Mouse (Mus musculus) mouse trophoblast stem cell (cell line): ENCODE results near the gene Gm20388.
"Not testable (repeated sequence)": the region's sequence is repeated elsewhere in the genome, so short reads cannot be mapped to it uniquely, and the experiment has no call there.

Experiments used
- in situ Hi-C, 2 experiments: fragments of 300-500 bp; cut with MseI, MboI; formaldehyde crosslinking; loops; 2 replicates in 1 of 2; 3 replicates in 1 of 2; pipeline ENCODE4 v1.15.1; 2025

Gm20388 gene

DNA sequence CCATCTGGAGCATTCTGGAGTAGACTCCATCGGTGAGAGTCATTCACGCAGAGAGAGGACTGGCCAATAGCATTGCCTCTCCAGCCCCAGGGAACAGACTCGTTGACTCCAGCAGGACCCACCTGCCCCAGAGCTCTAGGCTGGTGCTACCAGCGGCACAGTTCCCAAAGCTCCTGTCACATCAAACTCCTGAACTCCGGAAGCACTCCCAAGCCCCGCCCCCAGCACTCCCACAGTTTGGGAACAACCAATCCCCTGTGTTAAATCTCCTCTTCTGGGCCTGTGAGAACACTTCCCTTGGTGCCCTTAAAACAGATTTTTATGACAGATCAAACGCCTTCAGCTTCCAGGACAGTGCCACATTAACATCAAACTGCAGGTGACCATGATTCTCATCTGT, 1532.7 kb downstream of the Gm20388 start:
- in situ Hi-C loops: no loop called here

DNA sequence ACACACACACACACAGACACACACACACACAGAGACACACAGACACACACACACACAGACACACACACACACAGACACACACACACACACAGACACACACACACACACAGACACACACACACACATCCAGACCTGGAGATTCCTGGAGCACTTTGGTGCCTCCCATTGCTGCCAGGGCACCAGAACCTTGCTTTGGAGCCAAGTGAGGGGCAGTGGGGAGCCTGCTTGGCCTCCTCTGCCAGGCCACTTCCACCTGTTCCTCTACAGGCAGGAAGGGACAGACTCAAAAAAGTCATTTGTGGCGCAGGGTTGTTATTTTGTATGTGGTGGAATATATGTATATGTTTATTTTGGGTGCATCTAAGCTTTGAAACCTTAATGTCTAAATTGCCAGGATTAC, 1533.9 kb downstream of the Gm20388 start:
- in situ Hi-C loops: not testable (repeated sequence)

DNA sequence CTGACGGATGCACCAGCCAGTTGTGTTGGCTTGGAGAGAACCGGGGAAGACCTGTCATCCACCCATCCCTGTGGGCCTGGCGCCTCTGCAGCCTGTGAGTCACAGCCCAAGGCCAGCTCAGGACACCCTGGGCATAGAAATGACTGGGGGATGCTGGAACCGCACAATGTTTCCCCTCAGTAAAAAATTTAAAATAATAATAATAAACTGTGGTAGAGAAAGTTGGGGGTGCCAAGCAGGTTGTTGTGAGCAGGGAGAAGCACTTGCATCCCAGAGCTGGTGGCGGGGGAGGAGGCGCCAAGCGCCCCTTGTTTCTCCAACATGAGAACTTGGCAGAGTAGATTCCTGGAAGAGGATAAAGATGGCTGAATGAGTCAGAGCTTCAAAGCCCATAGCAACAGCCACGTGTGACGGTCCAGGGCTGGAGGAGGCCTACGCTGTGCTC, 1534.4 kb downstream of the Gm20388 start:
- in situ Hi-C loops: no loop called here

DNA sequence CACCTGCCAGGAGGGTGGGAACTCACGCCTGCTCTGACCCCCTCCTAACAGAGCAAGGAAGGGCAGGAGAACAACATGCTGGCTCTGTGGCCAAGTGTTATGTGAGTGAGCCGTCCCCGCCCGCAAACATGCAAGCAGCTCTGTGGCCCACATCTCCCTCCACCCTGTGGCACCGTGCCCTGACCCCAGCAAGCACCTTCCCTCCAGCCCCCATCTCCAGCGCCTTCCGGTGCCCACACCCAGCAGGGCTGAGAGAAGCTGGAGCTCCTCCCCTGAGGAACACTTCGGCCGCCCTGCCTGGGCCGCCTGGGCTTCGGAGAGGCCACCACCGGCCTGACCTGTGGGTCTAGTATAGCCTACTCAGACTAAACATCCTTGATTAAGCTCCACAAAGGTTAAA, 1535.5 kb downstream of the Gm20388 start:
- in situ Hi-C loops: no loop called here

DNA sequence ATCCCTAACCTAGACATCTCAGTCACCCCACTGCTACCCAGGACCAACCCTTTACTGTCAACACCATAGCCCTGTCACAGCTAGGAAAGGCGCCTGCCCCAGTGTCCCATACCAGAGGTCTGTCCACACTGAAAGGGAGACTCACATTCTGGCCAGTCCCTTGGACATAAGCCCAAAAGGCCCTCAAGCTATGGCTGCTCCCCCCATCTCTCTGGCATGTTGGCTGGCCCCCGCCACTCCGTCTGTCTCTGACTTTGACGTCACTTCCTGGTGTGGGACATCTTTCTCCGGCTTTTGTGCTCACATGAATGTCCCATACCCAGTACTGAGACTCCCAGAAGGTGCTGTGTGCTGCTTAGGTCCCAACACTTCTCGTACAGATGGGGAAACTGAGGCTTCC, 1536.2 kb downstream of the Gm20388 start:
- in situ Hi-C loops: no loop called here

DNA sequence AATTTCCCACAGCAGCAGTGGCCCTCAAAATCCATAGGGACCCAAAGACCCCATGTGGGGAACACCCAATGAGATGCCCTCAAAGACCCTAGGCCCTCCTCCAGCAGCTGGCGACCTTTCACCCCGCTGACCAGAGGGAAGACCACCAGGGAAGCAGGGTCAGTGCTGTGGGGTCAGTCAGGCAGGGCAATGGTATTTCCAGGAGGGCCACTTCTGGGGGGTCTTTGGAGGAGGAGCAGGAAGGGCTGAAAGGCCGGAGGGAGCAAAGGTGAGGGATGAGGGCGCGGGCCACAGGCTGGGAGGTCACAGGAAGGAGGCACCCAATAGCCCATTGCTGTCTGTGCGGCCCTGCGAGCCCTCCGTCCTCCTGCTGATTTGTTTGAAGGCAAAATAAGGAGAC, 1539.6 kb downstream of the Gm20388 start:
- in situ Hi-C loops: no loop called here

DNA sequence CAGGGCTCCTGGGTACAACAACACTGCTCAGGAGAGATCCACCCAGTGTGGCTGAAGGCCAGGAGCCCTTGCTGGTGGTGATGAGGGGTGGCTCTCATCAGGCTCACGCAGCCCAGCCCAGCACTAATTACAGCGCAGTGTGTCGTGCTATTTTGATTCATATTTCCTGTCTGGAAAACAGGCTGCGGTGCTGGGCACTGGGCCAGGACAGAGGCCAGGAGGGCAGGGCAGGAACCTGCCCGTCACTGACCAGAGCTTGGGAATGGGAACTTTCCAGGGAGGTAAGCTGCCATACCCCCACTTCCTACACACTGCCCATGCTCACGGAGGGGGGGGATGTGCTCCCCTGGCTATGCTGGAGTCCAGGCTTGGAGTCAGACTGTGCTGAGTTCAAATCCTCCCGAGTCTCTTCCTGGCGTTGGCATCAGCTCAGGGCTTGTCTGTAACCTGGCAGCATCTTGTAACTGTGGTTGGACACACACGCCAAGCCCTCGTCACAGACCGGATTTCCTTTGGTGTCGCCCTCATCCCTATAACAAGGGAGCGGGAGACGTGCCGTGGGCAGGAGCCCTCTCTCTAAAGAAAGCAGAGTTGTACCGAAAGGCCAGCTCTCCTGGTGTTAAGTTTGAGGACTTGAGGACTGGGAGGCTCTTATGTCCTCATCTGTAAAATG, 1540.9 kb downstream of the Gm20388 start:
- in situ Hi-C loops: no loop called here

DNA sequence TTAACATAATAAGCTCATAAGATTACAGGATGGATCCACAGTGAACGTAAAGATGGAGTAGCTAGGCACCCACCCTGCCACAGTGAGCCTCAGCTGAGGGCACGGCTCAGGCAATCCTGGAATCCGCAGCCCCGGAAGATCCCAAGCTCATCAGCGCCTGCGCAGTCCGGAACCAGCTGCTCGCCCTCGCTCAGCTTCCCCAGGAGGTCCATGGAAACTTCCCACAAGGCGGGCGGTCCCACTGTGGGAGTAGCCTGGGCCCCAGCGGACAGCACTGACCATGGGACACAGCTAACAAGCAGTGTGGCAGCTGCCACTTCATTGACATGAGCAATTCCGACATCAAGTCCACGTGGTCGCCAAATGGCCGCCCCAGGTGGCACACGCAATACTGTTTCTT, 1544.1 kb downstream of the Gm20388 start:
- in situ Hi-C loops: no loop called here

DNA sequence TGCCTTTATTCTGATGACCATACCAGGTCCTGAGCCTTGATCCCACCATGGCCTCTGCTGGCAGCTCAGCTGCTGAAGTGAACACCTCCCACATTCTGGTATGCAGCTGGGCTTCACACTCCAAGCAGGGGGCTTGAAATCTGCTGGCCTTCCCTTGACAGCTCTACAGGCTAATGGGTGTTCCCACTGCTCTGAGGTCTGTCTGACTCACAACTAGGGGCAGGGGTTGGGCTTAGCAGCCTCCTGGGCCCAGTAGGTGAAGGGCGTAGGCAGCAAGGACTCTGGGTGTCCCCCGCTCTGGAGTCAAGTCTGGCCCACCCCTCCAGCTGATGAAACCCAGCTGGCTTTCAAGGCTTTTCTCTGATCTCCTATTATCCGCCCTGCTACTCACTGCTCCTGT, 1550.6 kb downstream of the Gm20388 start:
- in situ Hi-C loops: no loop called here

DNA sequence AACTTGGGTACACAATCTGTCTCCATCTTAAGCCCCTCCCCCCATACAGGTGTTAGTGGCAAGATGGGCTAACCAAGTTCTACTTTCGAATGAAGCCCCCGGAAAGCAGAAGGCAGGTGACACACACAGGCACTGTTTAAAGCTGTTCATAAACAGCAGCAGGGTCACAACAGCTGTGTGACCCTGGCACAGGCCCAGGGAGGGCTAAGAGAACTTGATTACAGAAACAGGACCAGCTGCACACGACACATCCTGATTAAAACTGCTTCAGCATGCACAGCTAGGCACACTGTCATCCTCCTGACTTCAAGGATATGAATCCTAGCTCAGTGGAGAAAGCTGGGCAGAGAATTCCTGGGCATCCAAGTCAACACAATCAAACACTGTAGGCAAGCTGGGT, 1551.5 kb downstream of the Gm20388 start:
- in situ Hi-C loops: no loop called here

DNA sequence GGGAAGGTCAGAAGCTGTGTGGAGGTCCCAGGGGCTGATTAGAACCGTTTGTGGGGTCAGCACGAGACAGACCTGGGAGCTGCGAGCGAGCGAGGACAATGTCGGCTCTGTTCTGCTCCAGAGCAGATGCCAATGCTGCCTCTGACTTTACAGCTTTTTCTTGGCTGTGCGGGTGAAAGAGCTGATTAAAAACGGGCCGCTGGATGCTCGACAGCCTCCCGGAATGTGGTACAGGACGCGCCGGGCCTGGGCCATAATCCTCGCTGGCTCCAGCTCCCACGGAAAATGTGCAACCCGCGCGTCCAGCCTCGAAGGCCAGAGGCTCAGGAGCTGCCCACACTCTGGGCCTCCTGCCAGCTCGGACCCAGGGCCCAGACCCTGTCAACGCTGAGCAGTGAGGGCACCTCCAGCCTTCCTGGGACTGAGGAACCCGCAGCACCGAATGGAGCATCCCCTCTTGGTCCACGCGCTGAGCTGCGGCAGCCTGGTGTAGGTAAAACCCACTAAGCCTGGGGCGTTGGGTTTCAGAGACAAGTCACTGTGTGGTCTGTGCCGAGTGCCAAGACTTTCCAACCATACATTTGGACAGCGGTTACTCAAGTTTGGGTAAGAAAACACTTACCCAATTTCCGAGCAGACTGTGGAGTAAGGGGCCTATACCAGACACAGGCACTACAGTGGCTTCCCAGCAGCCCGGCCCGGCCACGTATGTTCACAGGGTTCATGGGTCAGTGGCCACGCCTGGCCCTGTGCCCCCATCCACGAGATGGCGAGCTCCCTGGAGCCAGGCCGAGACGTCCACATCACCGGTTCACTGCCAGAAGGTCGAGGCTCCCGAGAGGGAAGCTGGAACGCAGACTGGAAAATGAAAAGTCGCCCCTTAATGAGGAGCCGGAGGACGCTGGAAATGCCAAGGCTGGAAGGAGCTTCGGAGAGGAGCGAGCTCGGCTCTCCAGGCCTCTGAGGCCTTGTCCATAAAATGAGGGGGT, 1557.7 kb downstream of the Gm20388 start:
- in situ Hi-C loops: no loop called here

DNA sequence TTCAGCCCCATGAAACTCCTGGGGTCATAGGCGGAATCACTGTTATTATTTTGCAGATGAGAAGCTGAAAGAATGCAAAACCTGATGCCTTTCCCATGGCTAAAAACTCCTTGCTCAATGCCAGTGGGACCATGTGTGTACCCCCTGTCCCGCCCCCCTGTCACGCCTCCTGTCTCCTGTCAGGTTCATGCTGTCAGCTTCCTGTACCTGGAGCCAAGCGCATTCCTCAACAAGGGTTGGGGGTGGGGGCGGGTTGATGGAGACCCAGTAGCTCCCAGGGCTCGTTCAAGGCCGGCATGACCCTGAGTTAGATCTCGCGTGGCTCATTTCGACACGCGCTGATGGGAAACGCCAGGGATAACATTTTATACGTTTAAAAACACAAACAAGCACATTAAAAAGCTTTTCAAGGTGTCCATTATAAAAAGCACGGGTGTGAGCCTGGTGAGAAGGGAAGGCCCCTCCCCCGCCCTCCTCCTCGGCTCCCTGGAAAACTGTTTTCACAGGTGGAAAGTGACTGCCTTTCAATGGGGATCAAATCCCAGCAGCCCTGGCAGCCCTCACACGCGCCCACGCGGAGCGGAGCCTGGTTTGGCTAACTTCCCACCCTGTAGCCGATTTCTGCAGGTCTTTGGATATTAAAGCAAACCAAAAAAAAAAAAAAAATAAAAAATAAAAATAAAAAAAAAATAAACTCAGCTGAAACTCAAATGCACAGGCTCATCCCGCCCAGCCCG, 1563.7 kb downstream of the Gm20388 start:
- in situ Hi-C loops: no loop called here

DNA sequence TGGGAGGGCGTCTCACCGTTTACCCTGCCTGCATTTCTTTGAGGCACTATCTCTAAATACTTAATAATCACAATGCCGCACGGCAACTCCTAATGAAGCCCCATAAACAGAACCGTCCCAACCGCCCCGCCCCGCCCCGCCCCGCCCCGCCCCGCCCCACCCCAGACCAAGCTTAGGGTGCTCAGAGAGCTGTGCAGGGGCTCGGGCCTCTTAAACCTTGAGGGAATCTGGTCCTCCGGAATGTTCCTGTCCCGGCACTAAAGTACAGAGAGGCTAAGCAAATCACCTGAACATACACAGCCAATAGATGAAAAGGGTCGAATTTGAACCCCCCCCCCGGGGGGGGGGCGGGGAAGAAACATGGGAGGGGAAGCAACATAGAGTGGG, 1564.2 kb downstream of the Gm20388 start:
- in situ Hi-C loops: no loop called here

DNA sequence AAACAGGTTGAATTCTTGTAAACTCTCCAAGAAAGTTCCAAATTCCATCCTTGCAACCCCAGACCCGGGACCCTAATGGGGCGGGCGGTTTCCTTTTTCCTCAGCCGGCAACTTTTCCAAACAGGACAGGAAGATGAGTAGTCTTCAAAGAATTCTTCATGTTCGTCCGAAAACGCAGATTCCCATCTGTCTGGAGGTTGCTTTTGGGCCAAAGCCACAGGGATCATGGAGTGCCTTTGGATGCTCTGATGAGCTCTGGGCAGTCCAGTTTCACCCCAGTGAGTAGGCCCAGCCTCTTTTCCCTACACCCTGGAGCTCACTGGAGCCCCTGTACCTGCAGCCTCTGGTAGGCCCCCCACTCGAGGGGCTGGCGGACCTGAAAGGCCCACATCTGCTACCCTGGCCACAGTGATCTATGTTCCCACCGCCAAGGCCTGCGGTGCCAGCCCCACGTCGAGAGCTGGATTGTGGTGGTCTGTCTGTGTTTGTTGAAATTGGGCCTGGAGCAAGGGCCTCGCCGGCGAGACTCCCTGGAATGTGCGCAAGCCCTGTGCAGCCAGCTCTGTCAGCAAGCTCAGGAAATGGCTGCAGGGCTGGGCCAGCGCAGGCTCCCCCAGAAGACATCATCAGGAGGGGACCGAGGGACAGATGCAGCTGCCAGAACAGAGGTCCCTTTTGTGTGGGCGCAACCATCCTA, 1567.4 kb downstream of the Gm20388 start:
- in situ Hi-C loops: no loop called here

DNA sequence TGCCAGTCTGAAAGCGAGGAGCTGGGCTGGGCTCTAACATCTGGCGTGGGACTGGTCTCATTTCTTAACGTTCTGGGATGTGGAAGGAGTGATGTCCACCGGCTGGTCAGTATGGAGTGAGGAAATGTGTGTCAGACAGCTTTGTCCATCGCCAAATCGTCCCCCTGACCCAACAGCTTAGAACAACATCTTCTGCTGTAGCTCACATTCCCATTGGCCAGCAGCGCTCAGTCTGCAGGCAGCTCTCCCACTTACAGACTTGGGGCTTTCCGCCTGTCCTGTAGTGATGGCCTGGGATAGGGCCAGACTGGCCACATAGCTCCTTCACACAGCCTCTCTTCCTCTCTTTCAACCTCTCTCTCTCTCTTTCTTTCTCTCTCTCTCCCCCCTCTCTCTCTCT, 1568.5 kb downstream of the Gm20388 start:
- in situ Hi-C loops: no loop called here

DNA sequence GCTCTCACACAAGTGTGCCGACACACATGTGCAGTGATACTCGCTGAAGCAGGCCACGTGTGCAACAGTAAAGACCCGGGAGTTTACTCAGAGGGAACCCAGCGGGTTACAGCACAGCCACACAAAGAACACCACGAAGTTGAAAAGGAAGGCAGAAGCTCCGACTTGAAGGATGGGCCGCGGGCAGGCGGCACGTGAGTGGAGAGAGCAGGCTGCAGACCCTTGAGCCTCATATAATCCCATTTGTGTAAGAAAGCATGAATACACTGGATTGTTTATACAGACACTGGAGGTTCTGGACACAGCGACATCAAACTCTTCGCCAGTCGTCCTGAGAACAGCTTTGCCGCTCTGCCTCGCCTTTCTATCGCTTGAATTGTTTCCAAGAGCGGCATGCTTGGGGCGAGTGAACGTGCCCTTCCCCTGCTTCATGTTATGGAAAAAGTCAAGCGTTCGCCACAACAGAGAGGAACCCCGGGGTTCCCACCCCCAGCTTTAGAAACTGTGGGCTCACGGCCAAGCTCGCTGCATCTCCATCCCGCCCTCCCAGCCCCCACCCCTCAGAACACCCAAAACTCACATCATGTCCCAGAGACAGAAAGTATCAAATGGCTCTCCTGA, 1569.9 kb downstream of the Gm20388 start:
- in situ Hi-C loops: no loop called here

DNA sequence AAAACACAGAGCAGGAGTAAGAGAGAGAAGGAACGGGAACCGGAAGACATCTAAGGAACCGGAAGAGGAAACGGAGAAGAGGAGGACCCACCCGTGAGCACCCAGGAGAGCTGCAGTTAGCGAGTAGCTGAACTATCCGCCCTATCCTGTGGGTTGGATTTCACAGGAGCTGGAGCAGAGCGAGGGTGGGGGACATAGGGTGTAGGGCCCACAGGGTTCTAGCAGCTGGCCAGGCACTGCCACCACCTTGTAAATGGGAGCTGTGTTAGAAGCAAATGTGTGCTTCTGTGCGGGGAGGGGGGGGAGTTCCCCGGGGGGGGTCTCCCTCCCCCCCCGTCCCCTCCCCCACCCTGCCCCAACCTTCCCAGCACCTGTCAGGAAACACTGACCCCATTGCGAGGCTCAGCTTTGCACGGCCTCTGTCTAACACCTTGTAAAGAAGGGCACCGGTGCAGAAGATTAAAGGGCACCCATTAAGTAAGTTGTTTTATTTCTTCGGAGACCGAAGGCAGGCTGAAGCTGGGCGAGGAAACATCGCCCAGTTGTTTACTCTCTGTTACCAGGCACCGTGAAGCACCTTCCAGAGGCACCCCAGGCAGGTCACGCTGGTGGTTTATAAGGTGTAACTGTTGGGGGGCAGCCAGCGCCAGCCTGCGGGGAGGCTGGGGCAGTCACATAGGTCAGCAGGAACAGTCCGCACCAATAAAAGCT, 1573.6 kb downstream of the Gm20388 start:
- in situ Hi-C loops: no loop called here

DNA sequence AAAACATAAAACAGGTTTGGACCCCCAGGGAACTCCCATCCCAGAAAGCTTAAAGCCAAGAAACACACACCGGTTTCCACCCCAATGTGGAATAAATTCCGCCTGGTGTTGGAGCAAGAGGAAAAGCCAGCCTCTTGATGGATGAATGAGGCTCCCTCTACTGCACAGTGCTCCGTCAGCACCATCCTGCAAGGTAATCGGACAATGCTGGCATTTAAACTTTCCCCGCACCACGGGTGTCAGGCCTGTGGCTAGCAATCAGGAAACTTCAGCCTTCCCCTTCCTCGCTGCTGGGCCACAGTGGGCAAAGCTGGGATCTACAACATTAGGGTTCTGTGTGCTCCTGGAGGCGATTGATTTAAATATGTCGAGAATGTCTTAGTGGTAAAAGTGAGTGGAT, 1581.0 kb downstream of the Gm20388 start:
- in situ Hi-C loops: no loop called here

DNA sequence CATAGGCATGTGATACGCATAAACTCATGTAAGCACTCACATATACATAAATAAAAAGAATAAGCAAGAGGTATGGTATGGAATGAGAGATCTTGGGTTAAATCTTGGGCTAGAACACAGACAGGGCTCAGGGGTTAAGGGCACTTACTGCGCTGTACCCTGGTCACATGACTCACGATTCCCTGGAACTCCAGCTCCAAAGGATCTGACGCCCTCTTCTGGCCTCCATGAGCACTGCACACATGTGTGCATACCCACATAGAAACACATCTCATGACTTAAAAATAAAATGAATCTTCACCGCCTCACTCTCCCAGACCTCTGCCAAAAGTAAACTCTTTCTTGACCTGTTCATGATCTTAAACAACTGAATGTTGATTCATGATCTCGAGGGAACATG, 1587.0 kb downstream of the Gm20388 start:
- in situ Hi-C loops: no loop called here

DNA sequence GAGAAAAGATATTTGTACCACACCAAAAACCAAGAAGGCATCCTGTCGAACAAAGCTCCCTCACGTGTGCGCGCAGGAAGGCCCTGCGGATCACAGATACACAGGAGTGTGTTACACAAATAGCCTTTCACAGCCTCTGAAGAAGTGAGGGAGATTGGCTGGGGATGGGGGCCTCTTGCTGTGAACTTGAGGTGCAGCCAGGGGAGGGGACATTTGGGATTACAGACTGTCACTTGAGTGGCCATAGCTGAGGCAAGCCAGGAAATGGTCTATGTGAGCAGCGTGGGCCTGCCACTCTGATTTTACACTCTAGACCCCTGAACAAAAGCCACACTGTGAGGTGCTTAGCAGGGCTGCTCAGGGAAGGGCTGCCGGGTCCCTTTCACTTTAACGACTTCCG, 1601.1 kb downstream of the Gm20388 start:
- in situ Hi-C loops: loop anchor here (5.0 to 10.0 kb wide), 2 partner anchors 287 to 399 kb away; no protein-coding TSS in a partner anchor
